Mouse (Mus musculus): ENCODE data around the gene Setd6. TPM values are rescaled to one million over a fixed set of nuclear protein-coding genes. Genes with fewer than 3 reads are reported as not detected.

Gene Setd6
- polyA plus RNA-seq (2016; fragmentation: Nextera tagmentation; extraction: Ambion mirVana), result 17.9 and 18.2 TPM in 2 replicates

GRCm38 (mm10) chr8:95715676-95716531 is at the start of gene Setd6:
TSS of gene Setd6 (plus strand) at chr8:95715881.
- Histone ChIP-seq H3K9ac (replicated peaks) (peak within 1 kb of the TSS; percentile 85), H3K9me3 (no peaks in the 10 kb centered on the region), H3K27me3 (no peaks in the 10 kb centered on the region), H3K4me1 (replicated peaks) (peaks cover 14% of the 10 kb centered on the region), H3K27ac (peak within 1 kb of the TSS; percentile 78), H3K4me3 (replicated peaks) (peak within 1 kb of the TSS; percentile 91), H3K4me2 (peak within 1 kb of the TSS; percentile 87), H3K36me3 (peaks cover 34% of the 10 kb centered on the region)
- ATAC-seq (ENCODE audit: insufficient number of reproducible peaks, insufficient read depth, low FRiP score, low TSS enrichment, low read depth), result peak; percentile 79
- WGBS, result under 1% methylated on average over 67 of the region's 79 CpGs

GRCm38 (mm10) chr8:95668163-95668958 is 47.3 kb upstream of the Setd6 start:
- Histone ChIP-seq H3K36me3 (no peaks in the 10 kb centered on the region), H3K27me3 (peaks cover 18% of the 10 kb centered on the region), H3K9ac (replicated peaks) (no peak overlapping the region), H3K4me2 (no peak overlapping the region), H3K4me3 (replicated peaks) (no peak overlapping the region), H3K4me1 (replicated peaks) (no peaks in the 10 kb centered on the region), H3K9me3 (peaks cover 6% of the 10 kb centered on the region; the same call in 1 of the 2 replicates), H3K27ac (no peak overlapping the region)
- ATAC-seq (ENCODE audit: insufficient number of reproducible peaks, insufficient read depth, low FRiP score, low TSS enrichment, low read depth), result no peak
- 55% methylated on average over 8 of the region's 8 CpGs for WGBS

- Histone ChIP-seq H3K36me3 (no peaks in the 10 kb centered on the region), H3K27ac (no peak overlapping the region), H3K27me3 (peaks cover 34% of the 10 kb centered on the region), H3K4me3 (replicated peaks) (no peak overlapping the region), H3K9me3 (peaks cover 6% of the 10 kb centered on the region; the same call in 1 of the 2 replicates), H3K4me1 (replicated peaks) (no peaks in the 10 kb centered on the region), H3K4me2 (no peak overlapping the region), H3K9ac (replicated peaks) (no peak overlapping the region)
- 86% methylated on average over 2 of the region's 2 CpGs for WGBS
- ATAC-seq (ENCODE audit: insufficient number of reproducible peaks, insufficient read depth, low FRiP score, low TSS enrichment, low read depth), result no peak
Observed at GRCm38 (mm10) chr8:95669967-95670366, 45.7 kb upstream of the Setd6 start.

- no peak overlapping the region for H3K9ac ChIP-seq (replicated peaks)
- H3K4me2 ChIP-seq, result no peak overlapping the region
- H3K9me3 ChIP-seq, result peaks cover under 1% of the 10 kb centered on the region; the same call in 1 of the 2 replicates
- H3K27me3 ChIP-seq, result peaks cover 53% of the 10 kb centered on the region
- ATAC-seq (ENCODE audit: insufficient number of reproducible peaks, insufficient read depth, low FRiP score, low TSS enrichment, low read depth), result no peak
- 86% methylated on average over 6 of the region's 6 CpGs for WGBS
- no peaks in the 10 kb centered on the region for H3K4me1 ChIP-seq (replicated peaks)
- no peak overlapping the region for H3K4me3 ChIP-seq (replicated peaks)
- H3K36me3 ChIP-seq, result no peaks in the 10 kb centered on the region
- no peak overlapping the region for H3K27ac ChIP-seq
Observed at GRCm38 (mm10) chr8:95671861-95672260, 43.8 kb upstream of the Setd6 start.

- Histone ChIP-seq H3K4me2 (no peak overlapping the region), H3K9ac (replicated peaks) (no peak overlapping the region), H3K36me3 (no peaks in the 10 kb centered on the region), H3K27me3 (peaks cover 62% of the 10 kb centered on the region), H3K9me3 (no peaks in the 10 kb centered on the region), H3K4me1 (replicated peaks) (peaks cover 4% of the 10 kb centered on the region; the same call in 1 of the 2 replicates), H3K27ac (no peak overlapping the region), H3K4me3 (replicated peaks) (no peak overlapping the region)
- ATAC-seq (ENCODE audit: insufficient number of reproducible peaks, insufficient read depth, low FRiP score, low TSS enrichment, low read depth), result no peak
- 73% methylated on average over 5 of the region's 5 CpGs for WGBS
Observed at GRCm38 (mm10) chr8:95672811-95673210, 42.9 kb upstream of the Setd6 start.

GRCm38 (mm10) chr8:95676631-95677030 is 39.0 kb upstream of the Setd6 start, which contains the start of gene Ndrg4:
TSS of gene Ndrg4 (plus strand) at chr8:95676980.
- 33% methylated on average over 9 of the region's 9 CpGs for WGBS
- no peak for ATAC-seq (ENCODE audit: insufficient number of reproducible peaks, insufficient read depth, low FRiP score, low TSS enrichment, low read depth)

GRCm38 (mm10) chr8:95677591-95678023 is 38.1 kb upstream of the Setd6 start:
- peak overlapping the region; percentile 61 for H3K4me3 ChIP-seq (replicated peaks)
- ATAC-seq (ENCODE audit: insufficient number of reproducible peaks, insufficient read depth, low FRiP score, low TSS enrichment, low read depth), result no peak
- H3K27me3 ChIP-seq, result peaks cover 94% of the 10 kb centered on the region
- peak overlapping the region; percentile 65 for H3K9ac ChIP-seq (replicated peaks)
- WGBS, result 2% methylated on average over 45 of the region's 48 CpGs
- no peaks in the 10 kb centered on the region for H3K36me3 ChIP-seq
- no peaks in the 10 kb centered on the region for H3K9me3 ChIP-seq
- H3K4me2 ChIP-seq, result peak overlapping the region; percentile 99
- no peak overlapping the region for H3K27ac ChIP-seq
- peaks cover 14% of the 10 kb centered on the region for H3K4me1 ChIP-seq (replicated peaks)

More at GRCm38 (mm10) chr8:95676631-95677030, 39.0 kb upstream of the Setd6 start, which contains the start of gene Ndrg4:
- no peaks in the 10 kb centered on the region for H3K36me3 ChIP-seq
- peaks cover 97% of the 10 kb centered on the region for H3K27me3 ChIP-seq
- peaks cover 14% of the 10 kb centered on the region for H3K4me1 ChIP-seq (replicated peaks)
- peak within 1 kb of the TSS; percentile 99 for H3K4me2 ChIP-seq
- H3K9ac ChIP-seq (replicated peaks), result peak within 1 kb of the TSS; percentile 65
- peak within 1 kb of the TSS; percentile 61 for H3K4me3 ChIP-seq (replicated peaks)
- no peak within 1 kb of the TSS for H3K27ac ChIP-seq
- H3K9me3 ChIP-seq, result no peaks in the 10 kb centered on the region

- H3K9ac ChIP-seq (replicated peaks), result peak overlapping the region; percentile 65
- peaks cover 14% of the 10 kb centered on the region for H3K4me1 ChIP-seq (replicated peaks)
- H3K36me3 ChIP-seq, result no peaks in the 10 kb centered on the region
- ATAC-seq (ENCODE audit: insufficient number of reproducible peaks, insufficient read depth, low FRiP score, low TSS enrichment, low read depth), result no peak; the same call in 1 of the 2 replicates
- peaks cover 89% of the 10 kb centered on the region for H3K27me3 ChIP-seq
- H3K4me2 ChIP-seq, result peak overlapping the region; percentile 99
- under 1% methylated on average over 65 of the region's 70 CpGs for whole genome bisulfite sequencing
- H3K9me3 ChIP-seq, result no peaks in the 10 kb centered on the region
- peak overlapping the region; percentile 61 for H3K4me3 ChIP-seq (replicated peaks)
- no peak overlapping the region for H3K27ac ChIP-seq
Observed at GRCm38 (mm10) chr8:95678024-95678611, 37.6 kb upstream of the Setd6 start.

- Histone ChIP-seq H3K4me3 (replicated peaks) (no peak overlapping the region), H3K36me3 (no peaks in the 10 kb centered on the region), H3K27me3 (peaks cover 42% of the 10 kb centered on the region), H3K4me2 (no peak overlapping the region), H3K9me3 (no peaks in the 10 kb centered on the region), H3K27ac (no peak overlapping the region), H3K9ac (replicated peaks) (no peak overlapping the region), H3K4me1 (replicated peaks) (no peaks in the 10 kb centered on the region)
- no peak for ATAC-seq (ENCODE audit: insufficient number of reproducible peaks, insufficient read depth, low FRiP score, low TSS enrichment, low read depth)
- 75% methylated on average over 10 of the region's 10 CpGs for WGBS
Observed at GRCm38 (mm10) chr8:95688073-95688672, 27.5 kb upstream of the Setd6 start.

GRCm38 (mm10) chr8:95690929-95691541 is 24.6 kb upstream of the Setd6 start:
- Histone ChIP-seq H3K4me2 (no peak overlapping the region), H3K9ac (replicated peaks) (no peak overlapping the region), H3K9me3 (no peaks in the 10 kb centered on the region), H3K4me3 (replicated peaks) (no peak overlapping the region), H3K27me3 (peaks cover 65% of the 10 kb centered on the region), H3K4me1 (replicated peaks) (no peaks in the 10 kb centered on the region), H3K36me3 (no peaks in the 10 kb centered on the region), H3K27ac (no peak overlapping the region)
- WGBS, result 84% methylated on average over 13 of the region's 13 CpGs
- ATAC-seq (ENCODE audit: insufficient number of reproducible peaks, insufficient read depth, low FRiP score, low TSS enrichment, low read depth), result no peak

Measured in limb, embryonic 12.5 days (tissue).